Mouse (Mus musculus) small intestine, adult 2 months (tissue): Measurements from ENCODE around the gene Npm3. TPM values are rescaled to one million over a fixed set of nuclear protein-coding genes. Genes with fewer than 3 reads are reported as not detected.

Experiments
- H3K27ac ChIP-seq: fragments of 200-500 bp; 2 replicates; pipeline ENCODE4 v1.5.1; 2012; ENCODE audit warnings: low read depth, low read length, control low read depth, inconsistent platforms; ENCODE audit not compliant: insufficient read depth
- H3K27me3 ChIP-seq: fragments of 200-500 bp; 2 replicates; pipeline ENCODE4 v1.6.1; 2012; ENCODE audit warnings: mild to moderate bottlenecking, moderate library complexity, low read length, inconsistent platforms; ENCODE audit not compliant: control insufficient read depth, insufficient read depth
- H3K36me3 ChIP-seq: fragments of 200-500 bp; 2 replicates; pipeline ENCODE4 v1.6.1; 2012; ENCODE audit warnings: mild to moderate bottlenecking, low read length, control low read depth, inconsistent platforms; ENCODE audit not compliant: control insufficient read depth, insufficient read depth
- H3K4me1 ChIP-seq: fragments of 200-500 bp; 2 replicates; pipeline ENCODE4 v1.6.1; 2012; ENCODE audit warnings: low read length, inconsistent platforms, mixed read lengths; ENCODE audit not compliant: control insufficient read depth, insufficient read depth, insufficient read length
- H3K4me3 ChIP-seq: fragments of 200-500 bp; 2 replicates; pipeline ENCODE4 v1.5.1; 2012; ENCODE audit warnings: low read depth, mild to moderate bottlenecking, control low read depth, inconsistent platforms, low read length, moderate library complexity
- CTCF ChIP-seq: fragments of 200-500 bp; IDR thresholded peaks from 2 replicates; pipeline ENCODE4 v1.5.1; 2012; ENCODE audit warnings: low read depth, mild to moderate bottlenecking, control low read depth, inconsistent platforms, low read length, moderate library complexity, mixed read lengths; ENCODE audit not compliant: insufficient replicate concordance, insufficient read length; ENCODE audit errors: extremely low read depth
- POLR2A ChIP-seq: fragments of 200-500 bp; IDR thresholded peaks from 2 replicates; pipeline ENCODE4 v1.6.1; 2012; ENCODE audit warnings: low read depth, mild to moderate bottlenecking, control low read depth, inconsistent platforms, low read length, moderate library complexity
- WGBS: fragments of 180-500 bp; shearing (Covaris S2); methylation state at CpG from one replicate; pipeline ENCODE4 v1.1.7; 2018; 5-methylcytosine and 5-hydroxymethylcytosine counted together
- polyA plus RNA-seq: library from polyadenylated mRNA; depleted of rRNA; stranded (reverse); fragments of >200 nt; gene quantifications from 2 replicates; pipeline ENCODE4 v1.2.3, GENCODE M21; 2012

Npm3 gene
- polyA plus RNA-seq, 1 experiment: 24.5 TPM

GRCm38 (mm10) chr19:45734762-45735161 lies 14.6 kb downstream of the Npm3 start:
- Histone ChIP-seq H3K4me1 (peaks cover 7% of the 10 kb centered on the region), H3K27me3 (peaks cover 47% of the 10 kb centered on the region), H3K36me3 (no peaks in the 10 kb centered on the region), H3K27ac (no peak overlapping the region), H3K4me3 (no peak overlapping the region)
- TF ChIP-seq CTCF (no peak), POLR2A (no peak)
- 28% methylated on average over 7 of the region's 7 CpGs for WGBS

- H3K27ac ChIP-seq: no peak overlapping the region
- H3K4me1 ChIP-seq: peaks cover 7% of the 10 kb centered on the region
- TF ChIP-seq CTCF: no peak
- TF ChIP-seq POLR2A: no peak
- H3K4me3 ChIP-seq: no peak overlapping the region
- no peaks in the 10 kb centered on the region for H3K36me3 ChIP-seq
- peaks cover 41% of the 10 kb centered on the region for H3K27me3 ChIP-seq
- WGBS: 65% methylated on average over 5 of the region's 5 CpGs
These were observed 15.2 kb downstream of the Npm3 start for GRCm38 (mm10) chr19:45734191-45734590.

GRCm38 (mm10) chr19:45733564-45733963 lies 15.8 kb downstream of the Npm3 start:
- no peak for TF ChIP-seq CTCF
- no peak for TF ChIP-seq POLR2A
- Histone ChIP-seq H3K27me3 (peaks cover 35% of the 10 kb centered on the region), H3K27ac (no peak overlapping the region), H3K4me1 (peaks cover 7% of the 10 kb centered on the region), H3K4me3 (no peak overlapping the region), H3K36me3 (no peaks in the 10 kb centered on the region)
- 15% methylated on average over 10 of the region's 10 CpGs for WGBS

GRCm38 (mm10) chr19:45731658-45732057 lies 17.7 kb downstream of the Npm3 start:
- Histone ChIP-seq H3K36me3 (no peaks in the 10 kb centered on the region), H3K4me3 (no peak overlapping the region), H3K27ac (no peak overlapping the region), H3K27me3 (peaks cover 16% of the 10 kb centered on the region), H3K4me1 (no peaks in the 10 kb centered on the region)
- 83% methylated on average over 7 of the region's 7 CpGs for WGBS
- TF ChIP-seq CTCF (no peak), POLR2A (no peak)

GRCm38 (mm10) chr19:45730042-45730441 lies 19.3 kb downstream of the Npm3 start:
- Histone ChIP-seq H3K4me1 (no peaks in the 10 kb centered on the region), H3K27ac (no peak overlapping the region), H3K4me3 (no peak overlapping the region), H3K27me3 (peaks cover 8% of the 10 kb centered on the region; the same call in 1 of the 2 replicates), H3K36me3 (no peaks in the 10 kb centered on the region)
- 72% methylated on average over 8 of the region's 8 CpGs for WGBS
- no peak for TF ChIP-seq CTCF
- TF ChIP-seq POLR2A: no peak

GRCm38 (mm10) chr19:45727231-45727630 lies 22.2 kb downstream of the Npm3 start:
- Histone ChIP-seq H3K27ac (no peak overlapping the region), H3K4me1 (no peaks in the 10 kb centered on the region), H3K36me3 (no peaks in the 10 kb centered on the region), H3K4me3 (no peak overlapping the region), H3K27me3 (no peaks in the 10 kb centered on the region)
- WGBS: 69% methylated on average over 10 of the region's 10 CpGs
- TF ChIP-seq CTCF (no peak), POLR2A (no peak)

- Histone ChIP-seq H3K27me3 (no peaks in the 10 kb centered on the region), H3K4me1 (no peaks in the 10 kb centered on the region), H3K36me3 (no peaks in the 10 kb centered on the region), H3K4me3 (no peak overlapping the region), H3K27ac (no peak overlapping the region)
- no peak for TF ChIP-seq CTCF
- TF ChIP-seq POLR2A: no peak
- 55% methylated on average over 14 of the region's 14 CpGs for WGBS
These were observed 23.6 kb downstream of the Npm3 start for GRCm38 (mm10) chr19:45725677-45726277.
